Mouse (Mus musculus) midbrain, embryonic 14.5 days (tissue): ENCODE data around the gene Kazn. TPM values are rescaled to one million over a fixed set of nuclear protein-coding genes. Genes with fewer than 3 reads are reported as not detected.
A peak's percentile ranks its signal among the peaks of the same experiment; 100 is the strongest.

ENCODE experiments used
- ATAC-seq: fragments of 200-750 bp; cut with Nextera tagmentation; 2 replicates; pipeline ENCODE4 v1.8.0; 2017; ENCODE audit warnings: moderate number of reproducible peaks, moderate library complexity; ENCODE audit not compliant: low FRiP score, low TSS enrichment
- DNase-seq: peaks from one replicate; pipeline ENCODE4 v3.0.0-alpha.2; 2015
- H3K27ac ChIP-seq: fragments of 300-500 bp; sonication (generic); replicated peaks from 2 replicates; pipeline ENCODE4 v1.5.1; 2014; ENCODE audit warnings: mild to moderate bottlenecking, low read depth, low read length, moderate library complexity
- H3K27me3 ChIP-seq: fragments of 300-500 bp; sonication (generic); 2 replicates; pipeline ENCODE4 v1.6.1; 2014; ENCODE audit warnings: low read length, control low read depth, mixed read lengths; ENCODE audit not compliant: control insufficient read depth, insufficient read depth
- H3K36me3 ChIP-seq: fragments of 300-500 bp; sonication (generic); 2 replicates; pipeline ENCODE4 v1.6.1; 2014; ENCODE audit warnings: low read length, control low read depth; ENCODE audit not compliant: control insufficient read depth, insufficient read depth
- H3K4me1 ChIP-seq: fragments of 300-500 bp; sonication (generic); 2 replicates; pipeline ENCODE4 v1.6.1; 2014; ENCODE audit warnings: mild to moderate bottlenecking, antibody characterized with exemption, low read length, control low read depth; ENCODE audit not compliant: control insufficient read depth, insufficient read depth
- H3K4me2 ChIP-seq: fragments of 300-500 bp; sonication (generic); 2 replicates; pipeline ENCODE4 v1.6.1; 2014; ENCODE audit warnings: mild to moderate bottlenecking, low read length, moderate library complexity
- H3K4me3 ChIP-seq: fragments of 300-500 bp; sonication (generic); replicated peaks from 2 replicates; pipeline ENCODE4 v1.5.1; 2014; ENCODE audit warnings: low read depth, low read length
- H3K9ac ChIP-seq: fragments of 300-500 bp; sonication (generic); replicated peaks from 2 replicates; pipeline ENCODE4 v1.6.1; 2014; ENCODE audit warnings: mild to moderate bottlenecking, low read length, moderate library complexity
- H3K9me3 ChIP-seq: fragments of 300-500 bp; sonication (generic); 2 replicates; pipeline ENCODE4 v1.6.1; 2016; ENCODE audit warnings: low read length, control low read depth, mixed read lengths; ENCODE audit not compliant: control insufficient read depth
- WGBS: fragments of 180-500 bp; shearing (Covaris S2); extraction: QIAGEN DNeasy Blood & Tissue Kit; methylation state at CpG from one replicate; pipeline ENCODE4 v1.1.7; 2014; 5-methylcytosine and 5-hydroxymethylcytosine counted together
- polyA plus RNA-seq: library from polyadenylated mRNA; unstranded; fragments of >200 nt; fragmentation: Nextera tagmentation; extraction: Ambion mirVana; gene quantifications from 2 replicates; pipeline ENCODE4 v1.2.1, GENCODE M21; 2014

Kazn gene
- polyA plus RNA-seq, 1 experiment from 2014 or later, result 19.9 TPM

GRCm38 (mm10) chr4:142095513-142096241 is 143.5 kb downstream of the Kazn start:
- Histone ChIP-seq H3K36me3 (no peaks in the 10 kb centered on the region), H3K27me3 (no peaks in the 10 kb centered on the region), H3K4me2 (no peak overlapping the region), H3K4me1 (no peaks in the 10 kb centered on the region), H3K9ac (no peak overlapping the region), H3K4me3 (no peak overlapping the region), H3K27ac (no peak overlapping the region), H3K9me3 (no peaks in the 10 kb centered on the region)
- ATAC-seq (0 out of 2 replicates have a peak, but pooled peaks have one; percentile 24), DNase-seq (peak; percentile 53)
- WGBS, result 72% methylated on average over 15 of the region's 15 CpGs

DNA sequence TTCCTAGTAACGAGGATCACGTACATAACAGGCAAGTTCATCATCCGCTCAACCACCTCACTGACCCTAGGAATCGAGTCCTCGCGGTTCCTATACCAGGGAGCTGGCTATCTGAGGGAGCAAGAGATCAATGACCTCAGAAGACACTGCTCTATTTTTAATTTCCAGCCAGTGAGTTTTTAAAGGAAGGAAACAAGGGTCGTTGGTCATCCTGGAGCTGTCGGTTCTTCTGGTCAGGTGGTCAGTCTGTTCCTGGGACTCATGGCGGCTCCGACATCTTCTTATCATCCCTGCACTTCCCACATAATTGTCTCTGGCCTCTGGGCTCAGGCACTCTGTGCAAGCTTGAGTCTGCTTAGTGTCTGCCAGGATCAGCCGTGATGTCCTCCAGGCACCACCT is 144.8 kb downstream of the Kazn start:
- no peak overlapping the region for H3K27ac ChIP-seq
- DNase-seq (no peak), ATAC-seq (no peak)
- 92% methylated on average over 11 of the region's 11 CpGs for WGBS
- H3K4me2 ChIP-seq, result no peak overlapping the region
- H3K36me3 ChIP-seq, result no peaks in the 10 kb centered on the region
- H3K4me1 ChIP-seq, result no peaks in the 10 kb centered on the region
- no peaks in the 10 kb centered on the region for H3K9me3 ChIP-seq
- H3K4me3 ChIP-seq, result no peak overlapping the region
- H3K9ac ChIP-seq, result no peak overlapping the region
- H3K27me3 ChIP-seq, result no peaks in the 10 kb centered on the region

- Histone ChIP-seq H3K4me1 (no peaks in the 10 kb centered on the region), H3K27ac (no peak overlapping the region), H3K9me3 (no peaks in the 10 kb centered on the region), H3K36me3 (no peaks in the 10 kb centered on the region), H3K9ac (no peak overlapping the region), H3K27me3 (no peaks in the 10 kb centered on the region), H3K4me2 (no peak overlapping the region), H3K4me3 (no peak overlapping the region)
- DNase-seq (no peak), ATAC-seq (no peak)
- WGBS, result 77% methylated on average over 2 of the region's 2 CpGs
Measured at GRCm38 (mm10) chr4:142091100-142091499, 148.1 kb downstream of the Kazn start.

DNA sequence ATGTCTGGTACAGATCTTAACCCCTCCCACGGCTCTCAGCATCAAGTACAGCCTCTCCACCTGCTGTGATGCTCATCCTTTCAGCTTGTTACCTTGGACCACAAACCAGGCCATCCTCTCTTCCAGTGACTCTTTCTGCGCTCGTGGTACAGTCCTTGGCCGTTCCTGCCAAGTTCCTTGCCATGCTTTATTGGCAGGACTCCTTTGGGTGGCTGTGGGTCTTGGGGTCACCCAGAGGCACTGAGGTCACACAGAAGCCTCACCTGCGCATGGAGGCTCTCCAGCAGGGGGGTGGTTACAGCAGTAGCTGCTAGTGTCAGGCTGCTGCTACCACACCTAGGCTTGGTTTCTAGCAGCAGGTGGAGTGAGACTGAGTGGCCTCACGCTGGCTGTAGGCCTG is 149.2 kb downstream of the Kazn start:
- no peak for ATAC-seq
- whole genome bisulfite sequencing, result 79% methylated on average over 6 of the region's 6 CpGs
- no peaks in the 10 kb centered on the region for H3K36me3 ChIP-seq
- H3K4me3 ChIP-seq, result no peak overlapping the region
- H3K4me2 ChIP-seq, result no peak overlapping the region
- no peaks in the 10 kb centered on the region for H3K9me3 ChIP-seq
- H3K9ac ChIP-seq, result no peak overlapping the region
- no peak for DNase-seq
- H3K4me1 ChIP-seq, result no peaks in the 10 kb centered on the region
- H3K27ac ChIP-seq, result no peak overlapping the region
- H3K27me3 ChIP-seq, result peaks cover 9% of the 10 kb centered on the region

DNA sequence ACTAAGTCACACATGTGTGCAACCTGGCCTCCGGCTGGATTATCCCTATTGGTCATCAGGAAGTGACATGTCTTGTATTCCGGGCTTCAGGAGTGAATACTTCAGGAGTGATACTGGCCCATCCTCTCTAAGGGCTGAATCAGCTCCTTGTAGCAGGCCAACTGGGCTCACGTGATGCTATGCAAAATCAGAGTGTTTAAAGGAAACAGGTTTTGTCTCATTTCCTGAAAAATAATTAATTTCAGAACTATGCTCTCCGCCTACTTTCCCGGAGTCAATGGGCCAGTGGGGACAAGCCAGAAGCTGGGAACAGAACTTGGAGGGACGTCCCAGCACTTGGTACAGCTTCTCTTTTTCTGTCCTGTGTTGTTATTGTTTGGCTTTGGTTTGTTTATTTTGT is 150.4 kb downstream of the Kazn start:
- H3K27me3 ChIP-seq, result peaks cover 17% of the 10 kb centered on the region
- DNase-seq (no peak), ATAC-seq (no peak)
- no peak overlapping the region for H3K27ac ChIP-seq
- H3K4me3 ChIP-seq, result no peak overlapping the region
- no peak overlapping the region for H3K4me2 ChIP-seq
- H3K4me1 ChIP-seq, result no peaks in the 10 kb centered on the region
- H3K36me3 ChIP-seq, result no peaks in the 10 kb centered on the region
- no peaks in the 10 kb centered on the region for H3K9me3 ChIP-seq
- WGBS, result 66% methylated on average over 6 of the region's 6 CpGs
- H3K9ac ChIP-seq, result no peak overlapping the region

GRCm38 (mm10) chr4:142088409-142088808 is 150.8 kb downstream of the Kazn start:
- DNase-seq, result no peak
- Histone ChIP-seq H3K4me2 (no peak overlapping the region), H3K9ac (no peak overlapping the region), H3K9me3 (no peaks in the 10 kb centered on the region), H3K36me3 (no peaks in the 10 kb centered on the region), H3K4me3 (no peak overlapping the region), H3K27me3 (peaks cover 17% of the 10 kb centered on the region), H3K4me1 (no peaks in the 10 kb centered on the region), H3K27ac (no peak overlapping the region)
- ATAC-seq, result no peak
- 24% methylated on average over 4 of the region's 4 CpGs for WGBS

- Histone ChIP-seq H3K27me3 (peaks cover 17% of the 10 kb centered on the region), H3K9me3 (no peaks in the 10 kb centered on the region), H3K36me3 (no peaks in the 10 kb centered on the region), H3K4me1 (no peaks in the 10 kb centered on the region), H3K4me2 (peak overlapping the region; percentile 96), H3K4me3 (peak overlapping the region; percentile 57), H3K9ac (no peak overlapping the region), H3K27ac (no peak overlapping the region)
- 5% methylated on average over 20 of the region's 20 CpGs for WGBS
- DNase-seq, result no peak
- no peak for ATAC-seq
Measured at GRCm38 (mm10) chr4:142084936-142085563, 154.2 kb downstream of the Kazn start.

GRCm38 (mm10) chr4:142084131-142084899 is 154.9 kb downstream of the Kazn start, which contains the start of gene Tmem51:
Gene Tmem51, minus strand, starts transcription at chr4:142084304.
- Histone ChIP-seq H3K4me2 (peak within 1 kb of the TSS; percentile 96), H3K9me3 (no peaks in the 10 kb centered on the region), H3K27me3 (peaks cover 17% of the 10 kb centered on the region), H3K9ac (peak within 1 kb of the TSS; percentile 57), H3K36me3 (no peaks in the 10 kb centered on the region), H3K4me3 (peak within 1 kb of the TSS; percentile 57), H3K27ac (no peak within 1 kb of the TSS), H3K4me1 (no peaks in the 10 kb centered on the region)
- peak; percentile 59 for ATAC-seq
- DNase-seq, result peak; percentile 64
- WGBS, result under 1% methylated on average over 52 of the region's 52 CpGs
